Mouse (Mus musculus): Measurements from ENCODE around the gene Mkrn2os.
"Not testable (repeated sequence)": the region's sequence is repeated elsewhere in the genome, so short reads cannot be mapped to it uniquely, and the experiment has no call there.

Gene Mkrn2os

GRCm38 (mm10) chr6:115592458-115592857 is at the start of gene Mkrn2os:
Gene Mkrn2os, minus strand, starts transcription at chr6:115592576.
- no peak for DNase-seq (ENCODE audit: low read depth)

- DNase-seq (ENCODE audit: low read depth): not testable (repeated sequence)
These were observed 45.8 kb upstream of the Mkrn2os start for GRCm38 (mm10) chr6:115638188-115638587.

DNA sequence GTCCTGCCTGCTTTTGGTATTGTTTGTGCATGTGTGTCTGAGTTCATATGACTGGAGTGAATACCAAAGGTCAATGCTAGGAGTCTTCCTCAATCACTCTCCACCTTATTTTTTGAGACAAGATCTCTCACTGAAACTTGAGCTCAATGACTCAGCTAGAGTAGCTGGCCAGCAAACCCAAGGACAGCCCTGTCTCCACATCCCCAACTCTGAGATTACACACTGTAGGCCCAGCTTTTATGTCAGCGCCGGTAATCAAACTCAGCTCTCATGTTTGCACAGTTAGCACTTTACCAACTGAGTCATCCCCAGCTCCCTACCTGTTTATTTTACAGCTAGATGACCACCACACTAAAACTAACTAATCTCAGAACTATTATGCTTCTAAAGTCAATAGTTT is 41.6 kb upstream of the Mkrn2os start:
- DNase-seq (ENCODE audit: low read depth): no peak

DNA sequence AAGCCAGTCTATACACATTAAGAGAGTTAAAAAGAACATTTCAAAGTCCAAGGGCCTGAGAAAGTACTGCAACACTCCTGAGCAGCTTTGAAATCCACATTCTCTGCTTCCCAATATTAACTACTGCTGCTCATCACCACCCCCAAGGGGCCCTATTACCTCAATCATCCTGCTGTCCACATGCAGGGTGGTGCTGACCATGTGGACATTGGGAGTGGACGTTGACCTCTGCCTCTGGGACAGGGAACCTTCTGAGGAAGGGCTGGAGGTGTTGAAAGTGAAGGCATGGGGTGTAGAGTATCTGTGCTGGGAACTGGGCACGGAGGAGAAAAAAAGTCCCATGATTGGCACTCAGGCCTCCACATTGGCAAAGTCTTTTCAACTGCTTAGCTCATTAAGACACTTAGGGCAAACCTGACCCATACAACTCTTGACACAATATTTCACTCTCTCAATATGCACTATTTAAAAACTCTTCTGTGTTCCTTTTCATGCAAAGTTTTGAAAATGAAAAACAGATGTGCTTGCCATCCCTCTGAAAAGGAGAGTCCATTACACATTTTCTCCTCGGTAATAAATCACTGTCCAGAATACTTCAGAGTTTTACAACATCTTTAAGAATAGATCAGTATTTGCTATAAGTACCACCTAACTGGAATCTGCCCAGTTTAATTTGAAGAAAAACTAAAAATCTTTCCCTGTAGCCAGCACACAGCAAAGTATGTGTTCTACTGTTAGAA is 38.9 kb upstream of the Mkrn2os start:
- no peak for DNase-seq (ENCODE audit: low read depth)

DNA sequence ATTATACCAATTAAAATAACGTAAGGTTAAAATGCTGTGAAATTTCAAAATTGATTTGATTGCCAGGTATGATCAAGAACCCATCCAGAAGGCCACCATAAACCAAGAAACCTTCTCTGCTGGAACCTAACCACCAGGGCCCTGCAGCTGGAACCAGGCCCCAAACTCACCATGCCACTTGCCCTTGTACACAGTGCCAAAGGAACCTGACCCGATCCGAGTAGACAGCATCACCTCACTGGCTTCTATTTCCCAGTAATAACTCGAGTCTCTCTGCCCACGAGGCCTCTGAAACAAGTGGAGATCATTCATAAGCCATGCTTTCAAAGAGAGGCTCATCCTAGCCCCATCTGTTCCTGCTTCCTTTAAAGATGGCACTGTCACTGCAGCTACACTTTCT is 33.7 kb upstream of the Mkrn2os start:
- no peak for DNase-seq (ENCODE audit: low read depth)

- DNase-seq (ENCODE audit: low read depth): no peak
These were observed 28.6 kb upstream of the Mkrn2os start for GRCm38 (mm10) chr6:115620942-115621341.

GRCm38 (mm10) chr6:115619818-115620217 is 27.4 kb upstream of the Mkrn2os start:
- DNase-seq (ENCODE audit: low read depth): no peak

- no peak for DNase-seq (ENCODE audit: low read depth)
These were observed 23.6 kb upstream of the Mkrn2os start for GRCm38 (mm10) chr6:115615983-115616382.

- DNase-seq (ENCODE audit: low read depth): no peak
These were observed 21.4 kb upstream of the Mkrn2os start for GRCm38 (mm10) chr6:115613793-115614192.

DNA sequence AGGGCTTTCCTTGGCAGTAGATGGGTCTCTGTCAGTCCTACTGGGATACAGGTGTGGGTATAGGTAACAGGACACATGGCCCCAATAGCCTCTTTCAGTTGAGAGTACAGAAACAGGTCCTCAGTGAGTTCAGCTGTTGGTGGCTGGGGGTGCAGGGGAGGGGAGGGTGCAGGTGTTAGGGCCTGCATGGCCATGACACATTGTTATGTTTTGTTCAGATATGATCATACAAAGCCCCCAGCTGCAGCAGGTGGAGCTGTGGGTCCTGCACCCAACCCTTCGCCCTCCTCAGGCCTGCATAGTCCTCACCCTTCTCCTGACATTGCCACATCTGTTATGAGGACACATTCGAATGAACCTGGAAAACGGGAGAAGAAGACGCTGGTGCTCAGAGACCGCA is 17.9 kb upstream of the Mkrn2os start:
- DNase-seq (ENCODE audit: low read depth): no peak

DNA sequence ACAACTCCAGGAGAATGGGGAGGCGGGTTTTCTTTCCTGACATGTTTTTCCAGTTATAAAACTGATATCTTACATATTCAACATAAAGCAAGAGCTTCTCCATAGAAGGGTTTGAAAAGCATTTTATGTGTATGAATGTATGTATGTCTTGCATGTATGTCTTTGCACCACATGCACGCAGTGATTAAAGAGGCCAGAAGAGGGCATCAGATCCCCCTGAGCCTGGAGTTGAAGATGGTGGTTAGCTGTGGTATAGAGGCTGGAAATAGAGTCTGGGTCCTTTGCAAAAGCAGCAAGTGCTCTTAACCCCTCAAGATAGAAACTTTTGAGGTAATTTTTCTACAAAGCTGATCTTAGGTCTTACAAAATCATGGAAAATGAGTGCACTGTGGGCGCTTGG is 16.7 kb upstream of the Mkrn2os start:
- peak; percentile 38 for DNase-seq (ENCODE audit: low read depth)

- DNase-seq (ENCODE audit: low read depth): no peak
These were observed 15.1 kb upstream of the Mkrn2os start for GRCm38 (mm10) chr6:115607429-115607828.

GRCm38 (mm10) chr6:115606461-115606860 is 14.1 kb upstream of the Mkrn2os start:
- no peak for DNase-seq (ENCODE audit: low read depth)

GRCm38 (mm10) chr6:115601715-115602523 is 9.5 kb upstream of the Mkrn2os start, which contains the start of gene Mkrn2:
Gene Mkrn2, plus strand, starts transcription at chr6:115601902.
- DNase-seq (ENCODE audit: low read depth): peak; percentile 67

DNA sequence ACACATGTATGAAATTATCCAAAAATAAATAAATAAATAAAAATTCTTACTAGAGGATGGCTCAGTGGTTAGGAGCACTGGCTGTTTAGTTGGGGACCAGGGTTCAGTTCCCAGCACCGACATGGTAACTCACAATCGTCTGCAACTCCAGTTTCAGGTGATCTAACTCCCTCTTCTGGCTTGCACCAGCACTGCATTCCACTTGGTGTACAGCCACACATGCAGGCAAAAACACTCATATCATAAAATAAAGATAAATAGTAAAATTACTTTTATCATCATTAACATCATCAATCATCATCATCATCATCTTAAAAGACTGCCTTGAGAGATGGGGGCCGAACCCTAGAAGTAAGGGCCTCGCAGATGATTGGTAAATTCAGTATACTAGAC is 8.9 kb upstream of the Mkrn2os start:
- no peak for DNase-seq (ENCODE audit: low read depth)

DNA sequence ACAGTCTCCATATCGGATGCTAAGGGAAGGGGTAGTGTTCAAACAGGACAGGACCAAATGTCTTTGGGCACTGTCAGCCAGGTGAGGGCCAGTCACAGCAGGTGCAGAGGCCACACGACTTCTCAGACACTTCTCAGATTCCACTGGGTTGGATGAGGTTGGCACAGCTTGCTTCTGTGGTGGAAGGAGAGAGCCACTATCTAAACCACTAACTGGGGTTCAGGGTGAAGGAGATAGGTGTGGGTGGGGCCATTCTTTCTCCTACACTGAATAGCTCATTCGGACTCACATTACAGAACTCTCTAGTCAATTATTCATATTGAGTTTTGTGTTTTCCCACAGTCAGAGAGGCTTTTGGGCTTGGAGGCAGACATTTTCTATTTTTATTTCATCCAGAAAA is 3.3 kb upstream of the Mkrn2os start:
- DNase-seq (ENCODE audit: low read depth): no peak

GRCm38 (mm10) chr6:115594463-115594862 is 2.1 kb upstream of the Mkrn2os start:
- DNase-seq (ENCODE audit: low read depth): no peak

DNA sequence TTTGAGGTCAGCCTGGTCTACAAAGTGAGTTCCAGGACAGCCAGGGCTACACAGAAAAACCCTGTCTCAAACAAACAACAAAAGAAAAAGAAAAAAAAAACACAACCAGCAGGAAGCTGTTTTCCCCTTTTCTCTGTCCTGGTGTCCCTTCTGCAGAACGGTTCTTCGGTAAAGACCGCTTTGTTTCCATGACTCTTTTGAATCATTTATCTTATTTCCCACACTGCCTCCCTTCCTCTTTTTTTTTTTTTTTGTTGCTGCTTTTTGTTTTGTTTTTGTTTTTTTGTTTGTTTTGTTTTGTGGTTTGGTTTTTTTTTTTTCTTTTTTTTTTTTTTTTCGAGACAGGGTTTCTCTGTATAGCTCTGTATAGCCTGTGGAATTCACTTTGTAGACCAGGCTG is 876 bp upstream of the Mkrn2os start:
- no peak for DNase-seq (ENCODE audit: low read depth)

DNA sequence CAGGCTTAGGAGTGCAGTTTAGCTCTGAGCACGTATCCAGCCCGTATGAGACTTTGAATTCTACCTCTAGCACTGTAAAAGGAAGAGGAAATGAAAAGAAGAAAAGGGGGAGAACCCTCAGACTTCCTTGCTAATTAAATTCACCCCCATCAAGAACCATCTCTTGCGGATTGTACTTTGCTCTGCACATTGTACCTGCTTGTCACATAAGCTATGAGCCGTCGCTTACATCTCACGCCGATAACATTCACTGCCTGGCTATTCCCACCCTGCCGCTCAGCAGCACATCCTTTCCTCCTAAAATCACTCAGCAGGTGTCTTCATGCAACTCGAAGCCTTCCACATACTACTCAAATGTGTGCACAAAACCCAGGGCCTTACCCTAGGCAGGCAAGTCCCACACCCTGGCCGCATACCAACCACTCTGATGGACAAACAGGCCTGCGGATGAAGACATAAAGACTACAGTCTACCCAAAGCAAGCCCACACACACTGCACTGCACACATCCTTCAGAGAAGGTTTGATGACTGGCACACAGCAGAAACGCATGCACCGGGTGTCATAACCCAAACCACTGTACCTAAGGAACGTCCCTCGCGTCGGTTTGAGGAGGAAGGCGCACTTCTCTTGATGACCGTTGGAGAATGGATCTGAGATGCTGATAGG is 550 bp downstream of the Mkrn2os start:
- no peak for DNase-seq (ENCODE audit: low read depth)

- no peak for DNase-seq (ENCODE audit: low read depth)
These were observed 6.1 kb downstream of the Mkrn2os start for GRCm38 (mm10) chr6:115586321-115586720.

DNA sequence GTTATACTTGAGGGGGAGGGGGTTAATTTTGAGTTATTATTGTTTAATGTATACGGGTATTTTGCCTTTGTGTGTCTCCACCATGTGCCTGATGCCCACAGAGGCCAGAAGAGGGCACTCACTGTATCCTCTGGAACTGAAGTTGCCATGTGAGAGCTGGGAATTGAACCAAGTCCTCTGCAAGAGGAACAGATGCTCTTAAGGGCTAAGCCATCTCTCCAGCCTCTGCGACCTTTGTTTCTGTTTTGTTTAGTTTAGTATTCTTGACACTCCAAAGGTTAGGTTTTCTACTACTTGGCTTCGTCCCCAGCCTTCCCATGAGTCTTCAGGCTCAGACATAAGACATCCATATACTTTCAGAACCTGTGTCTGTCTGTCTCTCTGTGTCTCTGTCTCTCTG is 8.2 kb downstream of the Mkrn2os start:
- DNase-seq (ENCODE audit: low read depth): no peak

DNA sequence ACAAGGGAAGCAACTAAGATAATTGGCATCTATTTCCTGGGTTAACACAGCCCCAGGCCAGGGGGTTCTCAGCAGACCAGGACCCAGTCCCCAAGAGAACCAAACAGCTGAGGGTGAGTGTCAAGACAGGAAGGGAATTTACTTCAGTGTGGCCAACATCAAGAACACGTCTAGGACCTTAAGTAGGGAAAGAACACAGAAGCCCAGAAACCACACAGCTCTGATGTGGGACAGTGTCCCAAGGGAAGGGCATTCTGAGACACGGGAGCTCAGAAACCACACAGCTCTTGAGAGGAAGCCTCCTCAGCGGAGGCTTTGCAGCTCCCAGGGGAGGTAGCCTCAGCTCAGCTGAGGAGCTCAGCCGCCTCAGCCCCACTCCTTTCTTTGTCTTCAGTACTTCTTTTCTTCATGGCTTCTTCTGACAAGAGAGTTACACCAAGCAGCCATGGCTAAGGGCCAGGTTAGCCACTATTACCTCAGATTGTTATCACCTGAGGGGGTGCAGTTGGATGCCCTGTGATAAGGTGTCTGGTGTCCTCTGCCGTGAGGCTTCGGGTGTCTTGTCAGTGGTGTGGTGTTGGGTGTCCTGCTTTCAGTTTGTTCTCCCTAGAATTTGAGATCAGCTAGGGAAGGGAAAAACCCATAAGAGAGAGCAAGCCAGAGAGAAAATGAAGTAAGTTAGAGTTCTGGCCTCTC is 8.8 kb downstream of the Mkrn2os start:
- DNase-seq (ENCODE audit: low read depth): no peak

All from c-Kit-positive CD71-negative TER-119-negative erythroid progenitor cells, embryonic 14.5 days (primary cell).